Mouse (Mus musculus) ES-E14 (cell line): ENCODE measurements around the gene Fbxw9. TPM values are rescaled to one million over a fixed set of nuclear protein-coding genes. Genes with fewer than 3 reads are reported as not detected.

Source experiments
- DNase-seq: peaks from one replicate; pipeline ENCODE4 v3.0.0-alpha.2; 2013; ENCODE audit warnings: low read depth, low spot score
- H3K27ac ChIP-seq: 2 replicates; pipeline ENCODE4 v1.5.1; 2012; ENCODE audit warnings: low read depth, mild to moderate bottlenecking, low read length, moderate library complexity, mixed read lengths; ENCODE audit not compliant: poor library complexity, insufficient read depth, severe bottlenecking
- H3K36me3 ChIP-seq: 2 replicates; pipeline ENCODE4 v1.6.1; 2012; ENCODE audit warnings: mild to moderate bottlenecking, low read length, moderate library complexity, mixed read lengths; ENCODE audit not compliant: control insufficient read depth, poor library complexity, insufficient read depth, severe bottlenecking
- H3K4me1 ChIP-seq, 2 experiments: fragments of 150-350 bp in 1 of 2; sonication (generic) in 1 of 2; 2 replicates each; pipeline ENCODE4 v1.6.1; 2012; ENCODE audit warnings: low read length in 2 of 2, mild to moderate bottlenecking in 1 of 2, mixed read lengths in 1 of 2; ENCODE audit not compliant: control insufficient read depth in 2 of 2, insufficient read depth in 2 of 2, poor library complexity in 1 of 2
- H3K4me3 ChIP-seq, 2 experiments: fragments of 150-350 bp in 1 of 2; sonication (generic) in 1 of 2; 2 replicates each; pipeline ENCODE4 v1.5.1; 2012; ENCODE audit warnings: low read length in 2 of 2, low read depth in 1 of 2, mild to moderate bottlenecking in 1 of 2, mixed read lengths in 1 of 2; ENCODE audit not compliant: insufficient read depth in 1 of 2, poor library complexity in 1 of 2, severe bottlenecking in 1 of 2
- H3K9ac ChIP-seq: 2 replicates; pipeline ENCODE4 v1.6.1; 2012; ENCODE audit warnings: low read depth, mild to moderate bottlenecking, low read length, mixed read lengths; ENCODE audit not compliant: poor library complexity, insufficient read depth, severe bottlenecking
- H3K9me3 ChIP-seq: fragments of 150-350 bp; sonication (generic); 2 replicates; pipeline ENCODE4 v1.6.1; 2012; ENCODE audit warnings: low read depth, mild to moderate bottlenecking, low read length; ENCODE audit not compliant: control insufficient read depth, insufficient read depth
- CHD2 ChIP-seq: IDR thresholded peaks from 2 replicates; pipeline ENCODE4 v1.6.1; 2014; ENCODE audit warnings: mild to moderate bottlenecking, low read depth, low read length, inconsistent platforms
- HCFC1 ChIP-seq: IDR thresholded peaks from 2 replicates; pipeline ENCODE4 v1.6.1; 2012; ENCODE audit warnings: low read length, inconsistent platforms, borderline replicate concordance; ENCODE audit not compliant: insufficient read depth
- MAFK ChIP-seq: IDR thresholded peaks from 2 replicates; pipeline ENCODE4 v1.6.1; 2014; ENCODE audit warnings: mild to moderate bottlenecking, low read depth, low read length, inconsistent platforms; ENCODE audit not compliant: insufficient read depth
- ZC3H11A ChIP-seq: IDR thresholded peaks from 2 replicates; pipeline ENCODE4 v1.6.1; 2012; ENCODE audit warnings: low read depth, mild to moderate bottlenecking, inconsistent platforms, low read length, borderline replicate concordance
- ZNF384 ChIP-seq: IDR thresholded peaks from 2 replicates; pipeline ENCODE4 v1.6.1; 2012; ENCODE audit warnings: low read depth, low read length, inconsistent platforms
- in situ Hi-C, 2 experiments: fragments of 600-800 bp; cut with MboI; formaldehyde crosslinking; loops; one replicate each; pipeline ENCODE4 v1.15.1; 2025; ENCODE audit warnings: low sequenced_read_pairs in 2 of 2, inconsistent platforms in 1 of 2; ENCODE audit not compliant: unreplicated experiment in 2 of 2
- total RNA-seq: library from RNA; depleted of rRNA; stranded (reverse); fragments of 300-350 nt; gene quantifications from 2 replicates; pipeline ENCODE4 v1.2.3, GENCODE M21; 2012

Fbxw9 gene
- total RNA-seq, 1 experiment, result 49.3 TPM

DNA sequence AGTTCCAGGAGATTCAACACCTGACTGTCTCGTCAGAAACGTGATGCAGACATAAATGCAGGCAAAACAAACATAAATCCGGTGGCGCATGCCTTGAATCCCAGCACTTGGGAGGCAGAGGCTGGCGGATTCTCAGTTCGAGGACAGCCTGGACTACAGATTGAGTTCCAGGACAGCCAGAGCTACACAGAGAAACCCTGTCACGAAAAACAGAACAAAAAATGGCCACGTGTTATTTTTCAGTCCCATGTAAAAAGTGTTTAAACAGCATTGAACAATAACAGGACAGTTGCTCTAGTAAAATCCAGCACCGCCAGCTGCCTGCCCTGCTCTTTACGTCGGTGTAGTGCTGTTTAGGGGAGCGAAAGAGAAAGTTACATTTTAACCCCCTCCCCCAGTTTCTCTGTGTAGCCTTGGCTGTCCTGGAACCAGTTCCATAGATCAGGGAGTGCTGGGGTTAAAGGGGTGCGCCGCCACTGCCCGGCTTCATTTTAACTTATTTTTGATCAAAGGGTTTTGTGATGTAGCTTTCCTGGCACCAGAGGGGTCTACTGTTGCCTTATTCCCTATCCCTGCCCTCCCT lies 24.0 kb upstream of the Fbxw9 start:
- Histone ChIP-seq H3K4me3 (peak overlapping the region; percentile 77 to 96), H3K9me3 (no peaks in the 10 kb centered on the region), H3K9ac (peak overlapping the region; percentile 99), H3K36me3 (peaks cover 19% of the 10 kb centered on the region), H3K27ac (peak overlapping the region; percentile 90), H3K4me1 (peaks cover 0 to 9% of the 10 kb centered on the region in 2 experiments; a peak in 2 of 4 replicates)
- in situ Hi-C loops, result no loop called here
- no peak for DNase-seq
- TF ChIP-seq ZC3H11A, result no peak
- TF ChIP-seq HCFC1, result no peak
- no peak for TF ChIP-seq CHD2
- no peak for TF ChIP-seq MAFK
- TF ChIP-seq ZNF384, result no peak

DNA sequence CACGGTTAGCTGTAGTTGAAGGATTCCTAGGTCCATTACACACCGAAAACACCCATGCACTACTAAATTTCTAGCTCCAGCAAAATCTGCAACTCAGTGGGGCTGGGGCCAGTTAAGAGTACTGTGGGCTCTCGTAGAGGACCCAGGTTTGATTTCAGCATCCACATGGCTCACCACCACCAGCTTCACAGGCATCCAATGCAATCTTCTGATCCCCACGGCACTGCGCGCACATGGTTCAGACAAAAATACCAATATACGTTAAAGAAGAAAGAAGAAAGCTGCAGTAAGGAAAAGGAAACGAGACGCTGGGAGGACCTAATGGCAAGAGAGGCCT lies 23.5 kb upstream of the Fbxw9 start:
- H3K36me3 ChIP-seq, result peaks cover 22% of the 10 kb centered on the region
- peak overlapping the region; percentile 99 for H3K9ac ChIP-seq
- in situ Hi-C loops, result no loop called here
- H3K27ac ChIP-seq, result peak overlapping the region; percentile 90
- DNase-seq, result no peak
- H3K9me3 ChIP-seq, result no peaks in the 10 kb centered on the region
- peaks cover 0 to 9% of the 10 kb centered on the region in 2 experiments; a peak in 2 of 4 replicates for H3K4me1 ChIP-seq
- TF ChIP-seq MAFK (no peak), ZNF384 (no peak), ZC3H11A (no peak), HCFC1 (no peak), CHD2 (no peak)
- peak overlapping the region; percentile 77 to 96 for H3K4me3 ChIP-seq

DNA sequence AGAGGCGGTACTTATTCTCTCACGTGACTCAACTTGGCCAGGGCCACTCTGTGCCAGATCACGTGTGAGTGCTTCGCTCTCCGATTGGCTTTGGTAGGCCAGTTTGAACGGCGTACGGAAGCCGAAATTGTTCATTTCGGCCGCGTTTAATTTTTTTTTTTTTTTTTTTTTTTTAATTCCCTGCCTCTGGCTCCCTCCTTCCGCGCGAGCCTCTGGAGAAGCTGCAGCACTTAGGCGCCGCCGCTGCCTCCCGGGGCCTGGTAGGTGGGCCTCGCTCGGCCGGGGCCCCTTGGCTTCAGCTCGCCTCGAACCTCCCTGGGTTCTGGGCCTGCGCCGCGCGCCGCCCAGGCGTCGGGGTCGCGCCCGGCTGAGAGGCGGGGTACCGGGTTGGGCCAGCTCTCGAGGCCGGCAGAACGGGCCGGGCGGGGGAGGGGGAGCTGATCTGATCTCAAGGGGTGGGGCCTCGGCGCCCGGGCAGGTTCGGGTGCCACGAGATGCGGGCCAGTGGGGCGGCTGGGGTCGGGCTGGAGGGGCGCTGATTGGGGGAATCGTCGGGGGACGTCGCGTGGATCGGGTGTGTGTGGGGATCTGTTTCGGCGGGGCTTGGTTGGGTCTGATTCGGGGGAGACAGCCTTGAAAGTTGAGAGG lies 23.0 kb upstream of the Fbxw9 start, which contains the start of gene Tnpo2:
Tnpo2 (plus strand) TSS at position 198 of the 648 bp plus-strand sequence.
- TF ChIP-seq HCFC1, result peak; percentile 74; the same call in 1 of the 2 replicates
- TF ChIP-seq MAFK, result 0 out of 2 replicates have a peak, but pooled peaks have one; percentile 48
- no peak; the same call in 1 of the 2 replicates for TF ChIP-seq CHD2
- TF ChIP-seq ZC3H11A, result no peak
- peak; percentile 100 for TF ChIP-seq ZNF384
- peak; percentile 90 for DNase-seq
- H3K4me1 ChIP-seq, result peaks cover 0 to 9% of the 10 kb centered on the region in 2 experiments; a peak in 2 of 4 replicates
- in situ Hi-C loops, result no loop called here
- peak within 1 kb of the TSS; percentile 99 for H3K9ac ChIP-seq
- H3K27ac ChIP-seq, result peak within 1 kb of the TSS; percentile 97
- peak within 1 kb of the TSS; percentile 77 to 96 for H3K4me3 ChIP-seq
- H3K36me3 ChIP-seq, result peaks cover 18% of the 10 kb centered on the region
- no peaks in the 10 kb centered on the region for H3K9me3 ChIP-seq

DNA sequence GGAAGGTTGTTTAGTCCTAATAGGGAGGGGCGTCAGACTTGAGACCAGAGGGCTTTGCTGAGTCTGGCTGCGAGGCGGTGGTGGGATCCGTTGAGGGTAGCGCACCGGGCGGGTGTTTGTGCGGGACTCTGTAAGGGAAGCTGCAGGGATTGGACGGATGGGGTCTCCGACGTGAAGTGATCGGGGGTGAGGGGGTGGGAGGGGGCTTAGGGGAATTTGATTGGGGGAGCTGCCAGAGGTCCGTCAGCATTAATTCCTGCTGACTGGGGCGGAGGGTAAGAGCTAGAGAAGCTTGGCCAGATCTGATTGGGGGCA lies 22.5 kb upstream of the Fbxw9 start:
- Histone ChIP-seq H3K9me3 (no peaks in the 10 kb centered on the region), H3K4me1 (peaks cover 0 to 9% of the 10 kb centered on the region in 2 experiments; a peak in 2 of 4 replicates), H3K27ac (peak overlapping the region; percentile 97), H3K36me3 (peaks cover 18% of the 10 kb centered on the region), H3K9ac (peak overlapping the region; percentile 99), H3K4me3 (peak overlapping the region; percentile 77 to 96)
- DNase-seq, result no peak
- no peak for TF ChIP-seq CHD2
- TF ChIP-seq ZC3H11A, result no peak
- TF ChIP-seq MAFK, result peak; percentile 29; the same call in 1 of the 2 replicates
- in situ Hi-C loops, result no loop called here
